Mouse (Mus musculus) lung, postnatal 0 days (tissue): Measurements from ENCODE around the gene Dlgap5.

Source experiments
- CTCF ChIP-seq: IDR thresholded peaks from 2 replicates; pipeline ENCODE4 v1.5.1; 2016; ENCODE audit warnings: antibody characterized with exemption, mild to moderate bottlenecking
- EP300 ChIP-seq: IDR thresholded peaks from 2 replicates; pipeline ENCODE4 v1.6.1; 2016; ENCODE audit warnings: antibody characterized with exemption, mild to moderate bottlenecking, control low read depth

GRCm38 (mm10) chr14:47395462-47396026, 22.7 kb downstream of the Dlgap5 start:
- TF ChIP-seq CTCF (no peak), EP300 (no peak)
